Mouse (Mus musculus) midbrain, postnatal 0 days (tissue): ENCODE data around the gene Trim80. TPM values are rescaled to one million over a fixed set of nuclear protein-coding genes. Genes with fewer than 3 reads are reported as not detected.
"Not testable (repeated sequence)": the region's sequence is repeated elsewhere in the genome, so short reads cannot be mapped to it uniquely, and the experiment has no call there.

ENCODE experiments used
- ATAC-seq: fragments of 200-750 bp; cut with Nextera tagmentation; 2 replicates; pipeline ENCODE4 v1.8.0; 2017; ENCODE audit warnings: moderate number of reproducible peaks, mild to moderate bottlenecking, moderate TSS enrichment, moderate library complexity; ENCODE audit not compliant: low FRiP score
- DNase-seq: peaks from one replicate; pipeline ENCODE4 v3.0.0-alpha.2; 2015; ENCODE audit warnings: low spot score
- H3K27ac ChIP-seq: fragments of 300-500 bp; sonication (generic); 2 replicates; pipeline ENCODE4 v1.5.1; 2014; ENCODE audit warnings: low read depth, mild to moderate bottlenecking, low read length, mixed read lengths
- H3K27me3 ChIP-seq: fragments of 300-500 bp; sonication (generic); 2 replicates; pipeline ENCODE4 v1.6.1; 2014; ENCODE audit warnings: low read length, control low read depth, mixed read lengths; ENCODE audit not compliant: insufficient read depth
- H3K36me3 ChIP-seq: fragments of 300-500 bp; sonication (generic); 2 replicates; pipeline ENCODE4 v1.6.1; 2014; ENCODE audit warnings: low read length, control low read depth, mixed read lengths; ENCODE audit not compliant: insufficient read depth
- H3K4me1 ChIP-seq: fragments of 300-500 bp; sonication (generic); 2 replicates; pipeline ENCODE4 v1.6.1; 2014; ENCODE audit warnings: mild to moderate bottlenecking, control low read depth, antibody characterized with exemption, low read length, mixed read lengths; ENCODE audit not compliant: insufficient read depth
- H3K4me2 ChIP-seq: fragments of 300-500 bp; sonication (generic); 2 replicates; pipeline ENCODE4 v1.6.1; 2014; ENCODE audit warnings: low read depth, mild to moderate bottlenecking, low read length, mixed read lengths; ENCODE audit not compliant: poor library complexity, severe bottlenecking
- H3K4me3 ChIP-seq: fragments of 300-500 bp; sonication (generic); 2 replicates; pipeline ENCODE4 v1.5.1; 2014; ENCODE audit warnings: low read depth, mild to moderate bottlenecking, low read length, moderate library complexity
- H3K9ac ChIP-seq: fragments of 300-500 bp; sonication (generic); replicated peaks from 2 replicates; pipeline ENCODE4 v1.6.1; 2014; ENCODE audit warnings: mild to moderate bottlenecking, low read length, moderate library complexity, mixed read lengths; ENCODE audit not compliant: poor library complexity, severe bottlenecking
- H3K9me3 ChIP-seq: fragments of 300-500 bp; sonication (generic); 2 replicates; pipeline ENCODE4 v1.6.1; 2016; ENCODE audit warnings: low read length, control low read depth
- CTCF ChIP-seq: IDR thresholded peaks from 2 replicates; pipeline ENCODE4 v1.5.1; 2016; ENCODE audit warnings: antibody characterized with exemption, mild to moderate bottlenecking
- WGBS: fragments of 180-500 bp; shearing (Covaris S2); extraction: QIAGEN DNeasy Blood & Tissue Kit; methylation state at CpG from one replicate; pipeline ENCODE4 v1.1.7; 2014; 5-methylcytosine and 5-hydroxymethylcytosine counted together
- polyA plus RNA-seq: library from polyadenylated mRNA; unstranded; fragments of >200 nt; fragmentation: Nextera tagmentation; extraction: Ambion mirVana; gene quantifications from 2 replicates; pipeline ENCODE4 v1.2.1, GENCODE M21; 2015
- total RNA-seq: library from RNA; depleted of rRNA; stranded (reverse); fragments of >200 nt; gene quantifications from 2 replicates; pipeline ENCODE4 v1.2.3, GENCODE M21; 2014

Trim80 gene
- total and polyA plus RNA-seq, 2 experiments from 2014 or later = 0.44 TPM; not detected in 1

DNA sequence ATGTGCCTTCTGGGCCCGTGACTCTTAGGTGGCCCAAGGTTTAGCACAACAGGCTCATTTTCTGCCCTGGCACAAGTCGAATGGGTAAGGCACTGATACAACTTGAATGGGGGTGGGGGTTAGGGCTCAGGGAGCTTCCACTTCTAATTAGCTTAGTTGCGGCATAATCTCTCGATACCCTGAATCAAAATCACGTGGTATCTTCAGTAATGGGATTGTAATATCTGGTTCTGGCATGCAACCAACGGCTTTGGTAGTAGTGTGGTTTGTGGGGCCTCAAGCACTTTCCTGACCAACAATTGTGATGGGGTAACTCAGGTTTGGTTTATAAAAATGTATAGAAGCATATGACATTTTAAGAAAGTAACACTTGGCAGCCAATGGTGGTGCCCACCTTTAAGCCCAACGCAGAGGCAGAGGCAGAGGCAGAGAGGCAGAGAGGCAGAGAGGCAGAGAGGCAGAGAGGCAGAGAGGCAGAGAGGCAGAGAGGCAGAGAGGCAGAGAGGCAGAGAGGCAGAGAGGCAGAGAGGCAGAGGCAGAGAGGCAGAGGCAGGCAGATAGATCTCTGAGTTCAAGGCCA lies 12.0 kb downstream of the Trim80 start:
- 65% methylated on average over 7 of the region's 7 CpGs for WGBS
- no peaks in the 10 kb centered on the region for H3K9me3 ChIP-seq
- no peak overlapping the region for H3K9ac ChIP-seq
- no peak overlapping the region for H3K4me3 ChIP-seq
- ATAC-seq (no peak), DNase-seq (no peak)
- no peaks in the 10 kb centered on the region for H3K4me1 ChIP-seq
- no peak overlapping the region for H3K4me2 ChIP-seq
- no peak overlapping the region for H3K27ac ChIP-seq
- H3K36me3 ChIP-seq = no peaks in the 10 kb centered on the region
- no peaks in the 10 kb centered on the region for H3K27me3 ChIP-seq
- no peak for TF ChIP-seq CTCF

DNA sequence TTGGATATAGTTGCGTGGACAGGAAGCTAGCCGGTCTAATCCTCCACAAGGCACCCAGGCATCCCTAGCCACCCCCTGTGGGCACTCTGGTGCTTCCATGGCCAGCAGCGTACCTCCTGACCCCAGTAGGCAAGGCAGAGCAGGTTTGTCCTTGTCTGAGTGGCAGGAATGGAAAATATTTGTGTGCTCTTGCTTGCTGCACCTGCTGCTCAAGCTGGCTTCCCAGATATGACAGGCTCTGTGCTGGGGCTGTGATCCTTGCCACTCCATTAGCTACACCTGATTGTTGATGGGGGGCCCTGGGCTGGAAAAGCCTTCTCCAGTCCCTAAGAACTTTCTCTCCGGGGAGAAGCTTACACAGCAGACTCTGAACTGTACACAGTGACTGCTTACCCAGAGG lies 13.0 kb downstream of the Trim80 start:
- 64% methylated on average over 4 of the region's 4 CpGs for WGBS

GRCm38 (mm10) chr11:115454822-115455221 lies 14.5 kb downstream of the Trim80 start:
- not testable (repeated sequence) for ATAC-seq, H3K36me3 ChIP-seq, H3K9ac ChIP-seq, H3K4me2 ChIP-seq, H3K4me3 ChIP-seq, H3K4me1 ChIP-seq, DNase-seq, H3K9me3 ChIP-seq, H3K27ac ChIP-seq, H3K27me3 ChIP-seq
- WGBS = 77% methylated on average over 6 of the region's 6 CpGs

More for the DNA sequence above, 13.0 kb downstream of the Trim80 start:
- H3K27ac ChIP-seq = no peak overlapping the region
- H3K4me1 ChIP-seq = no peaks in the 10 kb centered on the region
- no peak overlapping the region for H3K4me3 ChIP-seq
- no peak overlapping the region for H3K4me2 ChIP-seq
- H3K36me3 ChIP-seq = no peaks in the 10 kb centered on the region
- H3K9me3 ChIP-seq = no peaks in the 10 kb centered on the region
- no peak for TF ChIP-seq CTCF
- DNase-seq = no peak
- no peak for ATAC-seq
- H3K9ac ChIP-seq = no peak overlapping the region
- no peaks in the 10 kb centered on the region for H3K27me3 ChIP-seq

- DNase-seq = no peak
- no peaks in the 10 kb centered on the region for H3K27me3 ChIP-seq
- 0 out of 2 replicates have a peak, but pooled peaks have one; percentile 8 for TF ChIP-seq CTCF
- no peak for ATAC-seq
- H3K4me2 ChIP-seq = no peak overlapping the region
- no peaks in the 10 kb centered on the region for H3K9me3 ChIP-seq
- no peak overlapping the region for H3K9ac ChIP-seq
- H3K27ac ChIP-seq = no peak overlapping the region
- no peak overlapping the region for H3K4me3 ChIP-seq
- WGBS = 84% methylated on average over 15 of the region's 15 CpGs
- no peaks in the 10 kb centered on the region for H3K4me1 ChIP-seq
- no peaks in the 10 kb centered on the region for H3K36me3 ChIP-seq
These were observed 15.3 kb downstream of the Trim80 start for GRCm38 (mm10) chr11:115455619-115456018.

- Histone ChIP-seq H3K27me3 (no peaks in the 10 kb centered on the region), H3K4me3 (no peak overlapping the region), H3K27ac (no peak overlapping the region), H3K36me3 (no peaks in the 10 kb centered on the region), H3K9ac (no peak overlapping the region), H3K9me3 (no peaks in the 10 kb centered on the region), H3K4me1 (no peaks in the 10 kb centered on the region), H3K4me2 (no peak overlapping the region)
- no peak for TF ChIP-seq CTCF
- ATAC-seq (no peak), DNase-seq (no peak)
- 86% methylated on average over 5 of the region's 5 CpGs for WGBS
These were observed 15.8 kb downstream of the Trim80 start for GRCm38 (mm10) chr11:115456182-115456581.

- Histone ChIP-seq H3K27ac (no peak overlapping the region), H3K4me1 (no peaks in the 10 kb centered on the region), H3K4me3 (no peak overlapping the region), H3K4me2 (no peak overlapping the region), H3K27me3 (no peaks in the 10 kb centered on the region), H3K36me3 (no peaks in the 10 kb centered on the region), H3K9ac (no peak overlapping the region), H3K9me3 (no peaks in the 10 kb centered on the region)
- no peak for ATAC-seq
- no peak for DNase-seq
- TF ChIP-seq CTCF = no peak
- 32% methylated on average over 6 of the region's 6 CpGs for WGBS
These were observed 17.1 kb downstream of the Trim80 start for GRCm38 (mm10) chr11:115457405-115457804.
